Mouse (Mus musculus) lung, adult 2 months (tissue): ENCODE data around the gene Dchs2. TPM values are rescaled to one million over a fixed set of nuclear protein-coding genes. Genes with fewer than 3 reads are reported as not detected.

Experiments used
- DNase-seq: peaks from one replicate; pipeline ENCODE4 v3.0.0; 2022
- H3K4me1 ChIP-seq: fragments of 200-500 bp; 2 replicates; pipeline ENCODE4 v1.6.1; 2011; ENCODE audit warnings: low read length; ENCODE audit not compliant: control insufficient read depth, insufficient read depth
- H3K4me3 ChIP-seq: fragments of 200-500 bp; replicated peaks from 2 replicates; pipeline ENCODE3; 2011; ENCODE audit warnings: low read depth, mild to moderate bottlenecking, control low read depth, low read length; ENCODE audit errors: extremely low read depth
- CTCF ChIP-seq: fragments of 200-500 bp; IDR thresholded peaks from 2 replicates; pipeline ENCODE4 v1.5.1; 2011; ENCODE audit warnings: mild to moderate bottlenecking, low read length, control low read depth; ENCODE audit not compliant: insufficient read depth
- POLR2A ChIP-seq: fragments of 200-500 bp; IDR thresholded peaks from 2 replicates; pipeline ENCODE4 v1.6.1; 2011; ENCODE audit warnings: low read depth, mild to moderate bottlenecking, control low read depth, low read length, borderline replicate concordance; ENCODE audit errors: extremely low read depth
- WGBS: fragments of 180-500 bp; shearing (Covaris S2); methylation state at CpG from one replicate; pipeline ENCODE4 v1.1.7; 2018; 5-methylcytosine and 5-hydroxymethylcytosine counted together
- polyA plus RNA-seq: library from polyadenylated mRNA; depleted of rRNA; stranded (reverse); fragments of >200 nt; gene quantifications from 2 replicates; pipeline ENCODE4 v1.2.3, GENCODE M21; 2012

Gene Dchs2
- polyA plus RNA-seq, 1 experiment, result 0.38 TPM

DNA sequence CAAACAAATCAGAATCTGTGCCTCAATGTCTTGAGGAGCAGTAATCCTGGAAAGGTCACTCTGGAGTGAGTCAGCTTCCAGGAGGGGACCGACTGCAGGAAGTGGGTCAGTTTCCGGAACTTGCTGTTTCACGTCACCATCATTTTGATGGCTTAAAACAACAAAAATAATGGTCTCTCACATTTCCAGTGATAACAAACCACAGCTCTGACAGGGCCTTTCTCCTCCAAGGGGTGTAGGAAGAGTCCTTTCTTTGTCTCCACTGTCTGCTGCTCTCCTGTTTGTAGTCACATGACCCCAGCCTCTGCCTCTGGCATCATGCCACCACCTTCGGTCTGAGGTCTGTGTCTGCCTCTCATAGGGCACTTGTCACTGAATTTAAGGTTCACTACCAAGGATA, 106.7 kb downstream of the Dchs2 start:
- TF ChIP-seq POLR2A (no peak), CTCF (no peak)
- no peak for DNase-seq
- 21% methylated on average over 4 of the region's 4 CpGs for WGBS
- Histone ChIP-seq H3K4me1 (no peaks in the 10 kb centered on the region), H3K4me3 (no peak overlapping the region)

- no peak for DNase-seq
- WGBS, result 80% methylated on average over 5 of the region's 5 CpGs
- TF ChIP-seq CTCF (no peak), POLR2A (no peak)
- Histone ChIP-seq H3K4me3 (no peak overlapping the region), H3K4me1 (no peaks in the 10 kb centered on the region)
These were observed 107.3 kb downstream of the Dchs2 start for GRCm38 (mm10) chr3:83235061-83235460.

DNA sequence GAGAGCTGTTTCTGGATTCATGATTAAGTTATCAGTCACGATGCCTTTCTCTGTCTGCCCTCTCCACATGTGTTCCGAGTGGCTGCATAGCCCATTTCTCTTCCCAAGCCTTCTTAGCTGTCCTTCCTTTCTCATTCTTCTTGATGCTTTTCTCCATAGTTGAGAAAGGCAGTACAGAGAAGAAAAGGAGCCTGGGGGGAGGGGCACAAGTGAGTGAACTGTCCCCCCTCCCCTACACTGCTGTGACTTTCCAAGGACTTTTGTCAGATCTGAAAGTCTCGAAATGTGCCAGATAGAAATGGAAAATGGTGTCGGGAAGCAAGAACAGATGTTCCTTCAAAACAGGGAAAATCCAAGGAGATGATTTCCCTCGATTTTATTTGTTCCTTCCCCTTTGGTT, 118.8 kb downstream of the Dchs2 start:
- peaks cover under 1% of the 10 kb centered on the region for H3K4me1 ChIP-seq
- H3K4me3 ChIP-seq, result no peak overlapping the region
- WGBS, result 49% methylated on average over 5 of the region's 5 CpGs
- TF ChIP-seq POLR2A (no peak), CTCF (no peak)
- no peak for DNase-seq

- TF ChIP-seq CTCF (no peak), POLR2A (no peak)
- 41% methylated on average over 4 of the region's 4 CpGs for WGBS
- no peak overlapping the region for H3K4me3 ChIP-seq
- peaks cover 5% of the 10 kb centered on the region for H3K4me1 ChIP-seq
- no peak for DNase-seq
These were observed 122.3 kb downstream of the Dchs2 start for GRCm38 (mm10) chr3:83250001-83250545.

- no peak for TF ChIP-seq POLR2A
- TF ChIP-seq CTCF, result no peak
- Histone ChIP-seq H3K4me1 (peaks cover 5% of the 10 kb centered on the region), H3K4me3 (no peak overlapping the region)
- 35% methylated on average over 7 of the region's 7 CpGs for WGBS
- no peak for DNase-seq
These were observed 124.2 kb downstream of the Dchs2 start for GRCm38 (mm10) chr3:83251899-83252298.

DNA sequence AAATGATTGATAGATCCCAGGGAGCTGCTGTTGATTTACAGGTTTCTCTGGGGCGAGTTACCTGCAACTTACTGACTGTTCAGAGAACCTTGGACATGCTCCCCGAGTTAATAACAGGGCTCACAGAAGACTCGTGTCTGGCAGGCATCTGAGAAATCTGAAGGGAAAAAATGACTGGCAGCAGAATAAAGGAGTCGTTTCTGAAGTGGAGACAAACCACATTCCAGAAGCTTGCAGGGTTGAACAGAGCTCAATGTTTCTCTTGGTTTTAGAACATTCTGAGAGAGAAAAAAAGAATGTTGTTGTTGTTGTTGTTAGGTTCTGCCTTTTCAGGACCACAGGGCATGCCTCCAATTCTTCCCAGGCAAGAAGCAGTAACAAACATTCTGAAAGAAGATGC, 131.7 kb downstream of the Dchs2 start:
- TF ChIP-seq POLR2A, result no peak
- TF ChIP-seq CTCF, result no peak
- DNase-seq, result no peak
- Histone ChIP-seq H3K4me3 (no peak overlapping the region), H3K4me1 (no peaks in the 10 kb centered on the region)
- WGBS, result 45% methylated on average over 4 of the region's 4 CpGs

- DNase-seq, result no peak
- TF ChIP-seq CTCF (no peak), POLR2A (no peak)
- 78% methylated on average over 4 of the region's 4 CpGs for WGBS
- Histone ChIP-seq H3K4me3 (no peak overlapping the region), H3K4me1 (no peaks in the 10 kb centered on the region)
These were observed 138.3 kb downstream of the Dchs2 start for GRCm38 (mm10) chr3:83266009-83266408.

- no peak for TF ChIP-seq POLR2A
- no peak for TF ChIP-seq CTCF
- Histone ChIP-seq H3K4me3 (no peak overlapping the region), H3K4me1 (no peaks in the 10 kb centered on the region)
- no peak for DNase-seq
- WGBS, result 87% methylated on average over 14 of the region's 14 CpGs
These were observed 142.5 kb downstream of the Dchs2 start for GRCm38 (mm10) chr3:83270228-83270627.

DNA sequence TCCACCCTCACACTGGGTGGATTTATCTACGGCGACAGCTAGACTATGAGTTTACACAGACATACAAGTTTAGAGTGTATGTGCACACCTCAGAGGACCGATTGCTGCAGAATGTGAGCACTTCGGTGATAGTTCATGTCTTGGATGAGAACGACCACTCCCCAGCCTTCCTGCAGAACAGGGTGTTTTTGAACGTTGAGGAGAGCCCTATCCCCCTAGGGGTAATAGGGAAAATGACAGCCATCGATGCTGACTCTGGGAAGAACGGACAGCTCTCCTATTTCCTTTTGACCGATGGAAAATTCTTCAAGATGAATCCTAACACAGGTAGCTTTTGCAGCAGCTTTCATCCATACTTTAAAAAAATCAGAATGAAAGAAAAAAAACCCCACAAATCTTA, 143.2 kb downstream of the Dchs2 start:
- Histone ChIP-seq H3K4me1 (no peaks in the 10 kb centered on the region), H3K4me3 (no peak overlapping the region)
- no peak for DNase-seq
- 60% methylated on average over 9 of the region's 9 CpGs for WGBS
- TF ChIP-seq CTCF, result no peak

GRCm38 (mm10) chr3:83273555-83274244, 146.0 kb downstream of the Dchs2 start:
- no peak overlapping the region for H3K4me3 ChIP-seq
- H3K4me1 ChIP-seq, result no peaks in the 10 kb centered on the region
- 32% methylated on average over 19 of the region's 19 CpGs for WGBS
- DNase-seq, result peak; percentile 36
- TF ChIP-seq CTCF (peak; percentile 17; the same call in 1 of the 2 replicates), POLR2A (no peak)
